Mouse (Mus musculus) cerebellum, postnatal 4 days (tissue): ENCODE measurements around the gene Tstd1.
A peak's percentile ranks its signal among the peaks of the same experiment; 100 is the strongest.

Source experiments
- DNase-seq, 2 experiments: peaks; one replicate each; pipeline ENCODE4 v3.0.0; 2022; ENCODE audit warnings: low spot score in 2 of 2, mixed read lengths in 1 of 2

Gene Tstd1

GRCm38 (mm10) chr1:171419291-171419882 lies 715 bp downstream of the Tstd1 start:
- DNase-seq: no peak

- DNase-seq: no peak
Measured at GRCm38 (mm10) chr1:171419905-171420304, 1.2 kb downstream of the Tstd1 start.

DNA sequence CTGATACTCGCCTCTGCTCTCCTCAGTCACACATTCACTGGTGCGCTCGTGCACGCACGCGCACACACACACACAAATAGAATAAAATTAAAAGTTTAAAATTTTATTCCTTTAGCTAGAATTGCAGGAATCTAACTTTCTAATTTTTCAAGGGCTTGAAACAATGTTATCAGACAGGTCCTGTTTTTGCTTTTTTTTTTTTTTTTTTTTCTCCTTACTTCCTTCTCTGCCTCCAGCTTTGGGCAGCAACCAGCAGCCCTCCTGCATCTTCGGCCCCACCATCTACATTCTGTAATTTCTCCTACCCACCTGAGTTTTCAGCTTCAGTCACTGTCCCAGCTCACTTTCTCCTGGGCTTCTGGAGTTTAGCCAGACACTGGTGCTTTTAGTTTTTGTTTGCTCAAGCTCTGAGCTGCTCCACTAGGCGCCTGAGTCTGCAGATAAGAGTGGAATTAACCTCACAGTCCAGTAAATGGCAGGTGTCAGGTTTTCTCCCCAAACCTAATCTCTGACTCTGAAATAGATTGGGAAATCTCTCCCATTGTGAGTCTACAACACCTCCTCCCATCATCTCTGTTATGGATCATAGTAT lies 3.9 kb downstream of the Tstd1 start:
- DNase-seq: no peak

- no peak for DNase-seq
Measured at GRCm38 (mm10) chr1:171424638-171425037, 6.0 kb downstream of the Tstd1 start.

GRCm38 (mm10) chr1:171425126-171425525 lies 6.5 kb downstream of the Tstd1 start:
- DNase-seq: no peak

DNA sequence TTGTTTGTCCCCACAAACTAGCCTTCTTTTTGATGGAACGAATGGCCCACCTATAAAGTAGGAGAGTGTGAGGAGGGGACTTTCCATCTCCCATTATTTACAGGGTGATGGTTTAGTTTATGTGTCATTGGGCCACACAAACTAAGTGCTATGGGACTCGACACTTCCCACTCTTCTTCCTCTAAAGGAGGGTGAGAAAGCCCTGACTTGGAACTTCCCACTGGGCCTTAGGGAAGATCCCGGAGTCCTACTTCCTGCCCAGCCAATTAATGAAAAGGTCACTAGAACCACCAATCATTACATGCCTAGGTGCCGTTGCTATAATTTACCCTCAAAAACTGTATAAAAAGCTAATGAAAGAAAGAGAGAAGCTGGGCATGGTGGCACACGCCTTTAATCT lies 13.5 kb downstream of the Tstd1 start:
- no peak for DNase-seq

- no peak for DNase-seq
Measured at GRCm38 (mm10) chr1:171435288-171435814, 16.7 kb downstream of the Tstd1 start.

DNA sequence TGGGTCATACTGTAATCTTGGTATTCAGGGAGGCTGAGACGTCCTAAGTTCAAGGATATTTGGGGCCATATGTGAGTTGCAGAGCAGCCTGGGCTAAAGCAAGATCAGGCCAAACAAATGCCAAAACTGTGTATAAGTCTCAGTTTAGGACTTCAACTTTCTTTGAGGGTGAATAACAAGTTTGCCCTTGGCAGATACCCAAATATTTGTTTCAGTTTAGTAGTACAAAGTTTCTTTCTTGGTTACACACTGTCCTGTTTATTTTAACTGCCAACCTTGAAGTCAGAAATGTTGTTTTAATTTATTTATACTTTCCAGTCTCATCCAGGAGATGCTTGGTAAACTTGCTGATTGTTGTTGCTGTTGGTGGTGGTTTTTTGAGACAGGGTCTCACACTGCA lies 17.3 kb downstream of the Tstd1 start:
- no peak for DNase-seq

DNA sequence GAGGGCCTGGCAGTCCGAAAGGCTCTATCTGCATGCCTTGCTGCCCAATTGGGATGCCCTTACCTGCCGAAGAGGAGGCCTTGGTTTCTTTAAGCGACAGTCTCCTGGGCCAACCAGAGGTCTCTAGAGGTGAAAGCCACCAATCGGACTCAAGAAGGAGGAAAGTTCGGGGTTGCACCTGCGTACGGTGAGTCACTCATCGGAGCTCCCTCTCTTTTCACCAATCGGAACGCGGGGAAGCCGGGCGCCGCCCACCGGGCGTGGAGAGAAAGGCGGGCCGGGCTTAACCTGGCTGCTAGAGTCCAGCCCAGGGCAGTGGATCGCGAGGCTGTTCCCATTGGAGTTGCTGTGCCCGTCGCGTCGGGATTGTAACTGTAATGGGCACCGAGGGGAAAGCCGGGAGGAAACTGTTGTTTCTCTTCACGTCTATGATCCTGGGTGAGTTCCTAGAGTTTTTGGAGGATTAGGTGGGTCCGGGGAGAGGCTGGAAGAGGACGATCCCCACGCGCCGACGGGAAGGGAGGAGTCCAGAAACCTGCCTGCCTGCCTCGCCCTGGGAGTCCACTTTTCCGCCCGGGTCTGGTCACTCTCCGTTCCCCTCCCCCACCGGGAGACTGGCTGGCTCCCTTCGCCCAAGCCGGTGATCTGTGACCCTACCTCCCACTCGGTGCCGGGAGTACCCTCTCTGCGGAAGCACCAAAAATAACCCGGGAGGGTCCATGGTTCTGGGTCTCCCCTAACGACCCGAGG lies 18.8 kb downstream of the Tstd1 start, which contains the start of gene F11r:
TSS of gene F11r (plus strand) at position 272 of the 750 bp plus-strand sequence.
- peak in 1 of 2 experiments; percentile 42 for DNase-seq

DNA sequence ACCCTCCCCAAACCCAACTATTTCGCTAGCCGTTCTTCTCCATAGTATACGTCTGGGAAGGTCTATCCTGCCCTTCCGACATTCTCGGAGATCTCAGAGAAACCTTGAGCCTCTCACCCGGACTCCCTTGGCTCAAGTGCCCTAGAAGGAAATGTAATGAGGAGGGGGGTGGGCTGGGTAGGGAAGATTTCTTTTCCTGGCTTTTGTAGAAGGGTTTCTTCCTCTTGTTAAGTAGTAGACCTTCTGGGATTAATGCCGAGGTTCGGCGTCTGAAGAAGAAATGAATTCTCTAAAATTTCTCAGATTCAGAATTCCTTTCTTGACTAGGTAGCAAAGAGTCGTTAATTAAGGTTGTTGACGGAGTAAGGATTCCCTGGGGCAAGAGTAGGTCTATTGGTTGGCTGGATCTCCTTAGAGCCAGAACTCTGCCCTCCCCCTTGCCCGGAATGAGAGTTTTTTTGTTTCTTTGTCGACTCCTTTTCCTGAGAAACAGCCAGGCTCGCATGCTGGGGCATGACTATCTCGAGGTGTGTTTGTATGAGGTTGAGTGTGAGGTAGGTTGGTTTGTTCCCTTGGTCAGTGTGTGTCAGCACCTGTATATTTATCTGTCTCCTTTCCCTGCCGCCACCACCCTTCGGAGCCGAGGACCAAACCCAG lies 19.5 kb downstream of the Tstd1 start:
- DNase-seq: no peak

DNA sequence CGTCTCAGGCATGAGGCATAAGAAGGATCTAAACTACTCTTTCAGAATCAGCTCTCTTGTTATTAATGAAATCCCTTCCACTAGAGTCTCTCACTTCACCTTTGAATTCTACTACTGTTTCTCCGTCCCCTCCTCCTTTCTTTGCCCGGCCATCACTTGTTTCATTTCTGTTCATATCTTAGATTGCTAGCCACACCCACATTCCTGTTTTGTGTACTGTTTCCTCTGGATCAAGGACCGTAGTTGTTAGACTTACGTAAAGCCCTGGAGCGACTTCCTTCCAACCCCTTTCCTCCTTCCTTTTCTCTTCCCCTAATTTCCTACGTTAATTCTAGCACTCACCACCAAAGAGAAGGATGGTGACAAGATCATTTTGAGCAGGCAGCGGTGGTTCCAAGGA lies 20.4 kb downstream of the Tstd1 start:
- no peak for DNase-seq

- DNase-seq: no peak
Measured at GRCm38 (mm10) chr1:171440025-171440725, 21.5 kb downstream of the Tstd1 start.

- no peak for DNase-seq
Measured at GRCm38 (mm10) chr1:171441466-171442412, 23.1 kb downstream of the Tstd1 start.

GRCm38 (mm10) chr1:171442413-171442760 lies 23.7 kb downstream of the Tstd1 start:
- DNase-seq: no peak

GRCm38 (mm10) chr1:171445050-171445449 lies 26.4 kb downstream of the Tstd1 start:
- no peak for DNase-seq

- no peak for DNase-seq
Measured at GRCm38 (mm10) chr1:171446854-171447253, 28.2 kb downstream of the Tstd1 start.

GRCm38 (mm10) chr1:171447692-171448091 lies 29.0 kb downstream of the Tstd1 start:
- DNase-seq: no peak

- DNase-seq: no peak
Measured at GRCm38 (mm10) chr1:171450062-171450461, 31.4 kb downstream of the Tstd1 start.

GRCm38 (mm10) chr1:171451001-171451400 lies 32.3 kb downstream of the Tstd1 start:
- DNase-seq: no peak

DNA sequence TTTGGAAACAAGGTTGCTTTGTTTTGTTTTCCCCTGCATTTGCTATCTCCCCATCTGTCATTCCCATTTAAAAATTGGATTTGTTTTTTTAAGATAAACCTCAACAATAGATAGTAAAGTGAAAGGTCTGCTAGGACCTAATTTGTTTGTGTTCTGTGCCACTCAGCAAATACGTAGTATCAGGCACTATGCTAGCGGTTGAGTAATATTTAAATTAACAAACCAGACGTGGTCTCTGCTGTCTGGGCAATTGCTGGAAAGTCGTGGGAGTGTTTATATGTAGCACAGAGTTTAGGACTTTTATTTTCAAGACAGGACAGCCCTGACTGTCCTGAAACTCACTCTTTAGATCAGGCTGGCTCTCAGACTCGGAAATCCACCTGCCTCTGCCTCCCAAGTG lies 33.9 kb downstream of the Tstd1 start:
- DNase-seq: no peak

DNA sequence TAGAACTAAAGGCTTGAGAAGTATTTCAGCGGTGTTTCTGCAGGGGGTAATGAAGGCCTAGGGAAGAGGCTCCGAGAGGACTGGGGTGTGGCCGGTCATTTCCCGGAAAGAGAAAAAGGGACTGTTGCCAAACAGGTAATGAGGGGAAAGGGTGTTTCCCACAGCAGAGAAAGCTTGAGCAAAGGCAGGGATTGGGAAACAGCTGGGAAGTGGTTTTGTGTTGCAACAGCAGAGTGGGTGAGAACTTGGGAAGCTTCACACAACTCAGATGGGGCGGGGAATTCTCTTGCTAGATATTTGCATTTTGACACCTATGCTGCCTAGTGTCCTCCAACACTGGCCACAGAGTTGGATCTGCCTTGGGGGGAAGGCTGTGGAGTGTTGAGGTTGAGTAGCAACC lies 34.3 kb downstream of the Tstd1 start:
- DNase-seq: no peak
